Mouse (Mus musculus) megakaryocyte, embryonic 14.5 days (primary cell): ENCODE data around the gene Cfi. TPM values are rescaled to one million over a fixed set of nuclear protein-coding genes. Genes with fewer than 3 reads are reported as not detected.

Experiments used
- H3K27me3 ChIP-seq: replicated peaks from 2 replicates; pipeline ENCODE3; 2012; ENCODE audit warnings: inconsistent platforms
- H3K36me3 ChIP-seq: replicated peaks from 2 replicates; pipeline ENCODE3; 2012; ENCODE audit warnings: low read length, inconsistent platforms, mixed read lengths
- H3K4me1 ChIP-seq: 2 replicates; pipeline ENCODE4 v1.6.1; 2012; ENCODE audit warnings: inconsistent platforms
- H3K4me3 ChIP-seq: replicated peaks from 2 replicates; pipeline ENCODE3; 2012; ENCODE audit warnings: moderate library complexity, mild to moderate bottlenecking, inconsistent platforms
- H3K9me3 ChIP-seq: 2 replicates; pipeline ENCODE4 v1.6.1; 2012; ENCODE audit warnings: inconsistent platforms
- FLI1 ChIP-seq: IDR thresholded peaks from 2 replicates; pipeline ENCODE4 v1.6.1; 2012; ENCODE audit warnings: low read length, inconsistent platforms, mixed read lengths
- GATA1 ChIP-seq: IDR thresholded peaks from 3 replicates; pipeline ENCODE4 v1.6.1; 2012; ENCODE audit warnings: mixed read lengths, low read length, inconsistent platforms, borderline replicate concordance
- polyA plus RNA-seq: library from polyadenylated mRNA; stranded (reverse); fragments of >175 nt; gene quantifications from 2 replicates; pipeline ENCODE4 v1.2.3, GENCODE M21; 2012; ENCODE audit warnings: low replicate concordance; ENCODE audit not compliant: insufficient read depth

The Cfi gene
- polyA plus RNA-seq, 1 experiment: not detected

DNA sequence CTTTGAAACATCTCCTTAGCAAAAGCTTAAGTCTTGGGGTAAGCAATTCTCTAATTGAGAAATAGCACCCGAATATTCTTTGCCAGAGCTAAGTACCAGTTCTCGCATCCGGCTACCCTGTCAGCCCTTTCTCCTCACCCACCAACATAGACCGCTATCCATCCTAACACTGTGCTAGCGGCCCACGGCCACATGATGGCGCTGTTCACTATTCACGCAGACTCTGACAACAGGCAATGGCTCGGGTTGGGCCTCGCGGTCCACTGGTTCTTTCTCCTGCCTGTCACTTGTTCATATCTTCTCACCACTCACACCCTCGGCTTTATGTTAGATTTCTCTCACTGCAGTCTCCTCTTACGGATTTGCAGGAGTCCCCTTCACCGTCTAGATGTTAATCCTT lies 28.0 kb downstream of the Cfi start:
- no peaks in the 10 kb centered on the region for H3K4me1 ChIP-seq
- peaks cover 12% of the 10 kb centered on the region for H3K9me3 ChIP-seq
- no peak for TF ChIP-seq GATA1
- TF ChIP-seq FLI1: no peak
- no peak overlapping the region for H3K4me3 ChIP-seq
- no peaks in the 10 kb centered on the region for H3K36me3 ChIP-seq
- H3K27me3 ChIP-seq: no peaks in the 10 kb centered on the region

DNA sequence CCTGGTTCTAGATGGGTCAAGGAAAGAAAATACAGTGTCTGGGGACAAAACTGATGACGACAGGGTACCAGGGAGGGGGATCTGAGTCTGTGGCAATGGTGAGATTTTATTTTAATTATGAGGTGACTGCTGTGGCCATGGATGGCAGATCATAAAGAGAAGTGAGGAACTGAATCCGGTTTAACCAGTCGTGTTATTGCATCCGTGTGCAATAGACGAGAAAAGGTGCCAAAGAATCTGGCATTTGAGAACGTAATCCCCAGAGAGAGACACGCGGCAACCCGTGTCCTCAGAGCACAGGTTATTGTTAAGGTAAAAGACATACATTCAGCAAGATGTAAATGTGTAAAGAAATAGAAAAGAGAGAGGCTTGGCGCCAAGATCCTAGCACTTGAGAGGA lies 41.6 kb downstream of the Cfi start:
- TF ChIP-seq FLI1: no peak
- TF ChIP-seq GATA1: no peak
- H3K4me3 ChIP-seq: no peak overlapping the region
- H3K4me1 ChIP-seq: peaks cover 41% of the 10 kb centered on the region
- 0 out of 2 replicates have a peak, but pooled peaks cover 7% of the 10 kb centered on the region for H3K9me3 ChIP-seq
- peaks cover 2% of the 10 kb centered on the region for H3K27me3 ChIP-seq
- no peaks in the 10 kb centered on the region for H3K36me3 ChIP-seq

DNA sequence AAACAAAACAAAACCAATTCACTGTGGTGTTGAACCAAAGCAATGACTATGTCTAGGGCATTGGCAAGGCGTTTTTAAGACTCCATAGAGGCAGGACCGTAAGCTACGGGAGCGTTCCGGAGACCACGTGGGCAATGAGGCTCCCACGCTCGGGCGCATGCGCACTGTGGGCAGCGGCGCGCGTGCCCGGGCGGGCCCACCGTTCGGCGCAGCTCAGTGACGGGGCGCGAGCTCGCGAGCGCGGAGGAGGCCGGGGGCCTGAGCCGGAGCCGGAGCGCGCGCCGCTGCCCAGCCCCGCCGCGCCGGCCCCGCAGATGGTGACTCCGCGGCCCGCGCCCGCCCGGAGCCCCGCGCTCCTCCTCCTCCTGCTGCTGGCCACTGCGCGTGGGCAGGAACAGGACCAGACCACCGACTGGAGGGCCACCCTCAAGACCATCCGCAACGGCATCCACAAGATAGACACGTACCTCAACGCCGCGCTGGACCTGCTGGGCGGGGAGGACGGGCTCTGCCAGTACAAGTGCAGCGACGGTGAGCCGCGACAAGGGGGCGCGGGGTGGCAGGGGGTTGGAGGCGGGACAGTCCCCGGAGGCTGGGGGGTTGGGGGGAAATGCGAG lies 42.8 kb downstream of the Cfi start, which contains the start of gene Pla2g12a:
Gene Pla2g12a, plus strand, starts transcription at position 202 of the 617 bp plus-strand sequence.
- Histone ChIP-seq H3K36me3 (no peaks in the 10 kb centered on the region), H3K9me3 (0 out of 2 replicates have a peak, but pooled peaks cover 7% of the 10 kb centered on the region), H3K4me1 (peaks cover 53% of the 10 kb centered on the region), H3K27me3 (peaks cover 2% of the 10 kb centered on the region), H3K4me3 (peak within 1 kb of the TSS; percentile 100)
- TF ChIP-seq GATA1 (no peak), FLI1 (no peak)

DNA sequence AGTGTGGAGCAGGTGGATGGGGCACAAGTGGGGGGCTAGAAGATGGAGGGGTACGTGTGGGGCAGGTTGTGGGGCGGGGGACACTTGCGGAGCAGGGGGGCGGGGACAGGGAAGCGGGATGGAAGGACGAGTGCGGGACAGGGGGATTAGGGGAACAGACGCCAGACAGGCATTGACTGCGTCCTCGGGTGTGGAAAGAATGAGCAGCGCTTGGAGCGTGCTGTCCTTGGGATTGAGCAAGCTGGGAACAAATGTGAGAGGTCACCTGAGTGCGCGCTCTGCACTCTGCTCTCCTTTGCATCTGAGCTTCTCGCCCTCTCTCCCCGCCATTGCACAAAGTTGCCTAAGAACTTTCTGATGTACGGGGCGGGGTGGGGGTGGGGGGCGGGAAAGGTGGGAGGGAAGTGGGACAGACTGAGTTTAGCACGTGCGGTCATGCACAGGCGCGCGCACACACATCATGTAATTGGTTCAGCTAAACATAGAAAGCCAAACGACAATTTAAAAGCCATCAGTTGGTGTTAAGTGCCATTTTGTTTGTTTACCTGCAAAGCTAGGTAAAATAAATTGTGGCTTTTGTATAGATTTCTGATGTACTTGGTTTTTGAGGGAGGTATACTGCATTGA lies 43.6 kb downstream of the Cfi start:
- TF ChIP-seq GATA1 (no peak), FLI1 (no peak)
- Histone ChIP-seq H3K9me3 (0 out of 2 replicates have a peak, but pooled peaks cover 7% of the 10 kb centered on the region), H3K36me3 (no peaks in the 10 kb centered on the region), H3K27me3 (peaks cover 2% of the 10 kb centered on the region), H3K4me3 (peak overlapping the region; percentile 100), H3K4me1 (peaks cover 57% of the 10 kb centered on the region)

DNA sequence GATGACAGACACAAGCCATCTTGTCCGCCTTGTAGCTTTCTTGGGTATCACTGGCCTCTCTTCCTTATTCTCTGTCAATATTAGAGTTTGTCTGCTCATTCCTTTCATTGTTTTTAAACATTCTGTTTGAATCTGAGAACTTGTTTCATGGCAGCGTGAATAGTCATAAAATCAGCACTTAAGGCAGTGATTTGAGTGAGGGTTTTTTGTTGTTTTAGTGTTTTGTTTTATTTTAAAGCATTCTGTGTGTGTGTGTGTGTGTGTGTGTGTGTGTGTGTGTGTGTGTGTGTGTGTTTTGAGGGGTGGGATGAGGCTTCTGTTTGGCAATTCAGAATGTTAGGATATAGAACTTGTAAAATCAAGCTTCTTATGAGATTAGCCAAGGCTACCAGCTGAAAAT lies 44.2 kb downstream of the Cfi start:
- Histone ChIP-seq H3K9me3 (0 out of 2 replicates have a peak, but pooled peaks cover 4% of the 10 kb centered on the region), H3K4me3 (peak overlapping the region; percentile 100), H3K36me3 (no peaks in the 10 kb centered on the region), H3K27me3 (peaks cover 2% of the 10 kb centered on the region), H3K4me1 (peaks cover 57% of the 10 kb centered on the region)
- TF ChIP-seq GATA1: no peak
- TF ChIP-seq FLI1: no peak

DNA sequence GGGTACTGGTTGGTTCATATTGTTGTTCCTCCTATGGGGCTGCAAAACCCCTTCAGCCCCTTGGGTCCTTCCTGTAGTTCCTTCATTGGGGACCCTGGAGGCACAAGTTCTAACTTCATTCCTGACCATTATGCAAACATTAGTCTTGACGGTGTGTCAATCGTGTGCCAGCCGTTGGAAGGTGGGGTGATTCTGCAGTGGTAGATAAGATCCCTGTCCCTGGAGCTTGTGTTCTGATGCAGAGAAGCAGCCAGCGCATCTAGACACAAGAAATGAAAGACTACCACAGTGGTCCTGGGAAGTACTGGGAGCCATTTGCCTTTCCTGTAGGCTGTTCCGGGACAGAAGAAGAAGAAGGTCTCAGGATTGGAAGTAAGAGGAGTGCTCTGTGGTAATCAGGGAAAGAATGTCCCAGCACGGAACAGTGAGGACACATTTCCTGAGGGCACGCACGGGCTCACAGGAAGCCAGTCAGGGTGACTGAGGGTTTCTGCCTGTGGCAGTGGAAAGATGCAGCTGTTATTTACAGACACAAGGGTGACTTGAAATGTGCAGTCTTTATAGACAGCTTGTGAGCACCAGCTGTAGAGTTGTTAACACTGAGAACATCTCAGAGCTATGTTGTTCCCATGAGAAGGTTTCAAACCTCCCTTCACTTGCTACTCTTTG lies 45.4 kb downstream of the Cfi start:
- TF ChIP-seq FLI1: no peak
- no peak for TF ChIP-seq GATA1
- no peaks in the 10 kb centered on the region for H3K9me3 ChIP-seq
- peaks cover 54% of the 10 kb centered on the region for H3K4me1 ChIP-seq
- peak overlapping the region; percentile 85 for H3K4me3 ChIP-seq
- peaks cover 2% of the 10 kb centered on the region for H3K27me3 ChIP-seq
- peaks cover 2% of the 10 kb centered on the region for H3K36me3 ChIP-seq

DNA sequence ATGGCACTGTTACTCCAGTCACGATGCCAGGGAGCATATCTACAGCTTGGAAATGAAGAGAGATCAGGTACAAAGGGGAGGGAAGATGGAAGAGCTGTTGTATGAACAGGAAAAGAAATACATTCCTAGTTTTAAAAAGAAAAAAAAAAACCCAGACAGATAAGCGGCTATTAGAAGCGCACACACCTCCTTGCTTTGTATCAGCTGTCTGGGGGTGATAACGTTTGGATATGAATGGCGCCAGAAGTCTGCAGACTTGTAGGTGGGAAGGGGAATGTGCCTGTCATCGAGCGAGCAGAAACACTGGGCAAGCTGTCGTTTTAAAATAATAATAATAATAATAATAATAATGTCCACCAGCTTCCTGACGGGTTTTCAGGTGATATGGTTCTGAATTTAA lies 49.9 kb downstream of the Cfi start:
- Histone ChIP-seq H3K4me3 (no peak overlapping the region), H3K27me3 (no peaks in the 10 kb centered on the region), H3K36me3 (peaks cover 34% of the 10 kb centered on the region), H3K4me1 (peaks cover 42% of the 10 kb centered on the region), H3K9me3 (no peaks in the 10 kb centered on the region)
- TF ChIP-seq FLI1: no peak

DNA sequence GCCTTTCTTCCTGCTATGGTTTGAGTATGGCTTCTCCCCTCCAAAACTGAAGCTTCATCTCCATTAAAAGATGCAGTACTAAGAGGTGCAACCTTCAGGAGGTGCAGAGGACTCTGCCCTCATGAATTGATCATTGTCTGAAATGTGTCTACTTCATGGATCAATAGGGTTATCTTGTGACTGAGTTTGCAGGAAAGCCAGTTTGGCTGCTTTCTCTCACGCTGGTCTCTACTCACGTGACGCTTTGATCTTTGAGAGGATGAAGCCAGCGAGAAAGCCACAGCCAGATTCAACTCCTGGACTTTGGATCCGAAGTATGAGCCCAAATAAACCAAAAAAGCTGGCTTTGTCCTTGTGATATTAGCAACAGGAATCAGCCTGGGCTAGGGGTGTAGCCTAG lies 50.7 kb downstream of the Cfi start:
- Histone ChIP-seq H3K9me3 (no peaks in the 10 kb centered on the region), H3K36me3 (peaks cover 43% of the 10 kb centered on the region), H3K4me1 (peaks cover 37% of the 10 kb centered on the region), H3K4me3 (no peak overlapping the region), H3K27me3 (no peaks in the 10 kb centered on the region)
- TF ChIP-seq GATA1: no peak

DNA sequence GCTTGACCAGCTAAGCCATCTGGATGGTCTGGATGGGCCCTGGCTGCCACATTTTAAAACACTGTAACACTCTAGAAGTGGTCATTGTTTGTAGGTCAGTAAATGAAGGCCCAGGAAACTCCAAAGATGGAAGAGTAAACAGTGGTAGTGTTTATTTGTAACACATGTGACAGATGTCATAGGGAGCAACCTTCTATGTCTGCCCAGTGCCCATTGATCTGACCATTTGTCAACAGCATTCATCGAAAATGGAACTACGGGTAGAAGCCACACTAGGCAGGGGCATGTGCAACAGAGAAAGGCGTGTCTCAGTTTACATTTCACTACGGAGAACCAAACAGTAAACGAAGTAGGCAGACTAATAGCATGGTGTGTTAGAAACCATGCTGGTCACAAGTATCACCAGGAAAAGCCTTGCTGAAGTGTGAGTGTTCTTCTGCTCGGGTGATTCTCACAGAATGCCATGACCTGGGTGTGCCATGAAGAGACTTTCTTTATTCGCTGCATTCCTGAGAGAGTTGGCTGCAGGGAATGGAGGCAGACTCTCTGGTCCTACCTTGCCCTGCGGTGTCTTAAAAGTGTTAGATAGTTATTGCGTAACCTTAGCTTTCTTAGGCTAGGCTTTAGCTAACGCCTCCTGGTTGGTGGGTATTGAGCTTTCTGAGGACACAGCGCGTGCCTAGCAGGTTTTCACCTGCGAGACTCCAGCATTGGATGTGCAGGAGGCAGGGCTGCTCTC lies 52.3 kb downstream of the Cfi start:
- H3K9me3 ChIP-seq: no peaks in the 10 kb centered on the region
- no peak overlapping the region for H3K4me3 ChIP-seq
- H3K4me1 ChIP-seq: peaks cover 26% of the 10 kb centered on the region
- H3K27me3 ChIP-seq: no peaks in the 10 kb centered on the region
- TF ChIP-seq GATA1 (no peak), FLI1 (no peak)
- H3K36me3 ChIP-seq: peaks cover 55% of the 10 kb centered on the region

DNA sequence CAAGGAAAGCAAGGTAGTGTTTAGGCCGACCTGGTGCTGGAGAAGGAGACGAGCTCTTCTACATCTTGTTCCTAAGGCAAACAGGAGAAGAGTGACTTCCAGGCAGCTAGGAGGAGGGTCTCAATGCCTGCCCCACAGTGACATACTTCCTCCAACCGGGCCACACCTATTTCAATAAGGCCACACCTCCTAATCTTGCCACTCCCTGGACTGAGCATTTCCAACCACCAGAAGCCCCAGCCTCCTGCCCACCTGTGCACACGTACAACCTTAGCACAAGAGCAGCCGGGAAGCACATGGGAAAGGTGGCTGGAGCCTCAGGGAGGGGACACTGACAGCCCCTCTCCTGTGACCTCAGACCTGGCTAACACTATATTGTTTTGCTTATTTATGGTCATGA lies 56.3 kb downstream of the Cfi start:
- H3K36me3 ChIP-seq: peaks cover 81% of the 10 kb centered on the region

More for the DNA sequence above, 56.3 kb downstream of the Cfi start:
- no peak for TF ChIP-seq GATA1
- TF ChIP-seq FLI1: no peak
- Histone ChIP-seq H3K27me3 (no peaks in the 10 kb centered on the region), H3K4me1 (peaks cover 26% of the 10 kb centered on the region), H3K4me3 (no peak overlapping the region), H3K9me3 (no peaks in the 10 kb centered on the region)
